Mouse (Mus musculus): Measurements from ENCODE around the gene Metrnl. TPM values are rescaled to one million over a fixed set of nuclear protein-coding genes. Genes with fewer than 3 reads are reported as not detected.

The Metrnl gene
- polyA plus RNA-seq, 1 experiment, result 11.8 TPM

DNA sequence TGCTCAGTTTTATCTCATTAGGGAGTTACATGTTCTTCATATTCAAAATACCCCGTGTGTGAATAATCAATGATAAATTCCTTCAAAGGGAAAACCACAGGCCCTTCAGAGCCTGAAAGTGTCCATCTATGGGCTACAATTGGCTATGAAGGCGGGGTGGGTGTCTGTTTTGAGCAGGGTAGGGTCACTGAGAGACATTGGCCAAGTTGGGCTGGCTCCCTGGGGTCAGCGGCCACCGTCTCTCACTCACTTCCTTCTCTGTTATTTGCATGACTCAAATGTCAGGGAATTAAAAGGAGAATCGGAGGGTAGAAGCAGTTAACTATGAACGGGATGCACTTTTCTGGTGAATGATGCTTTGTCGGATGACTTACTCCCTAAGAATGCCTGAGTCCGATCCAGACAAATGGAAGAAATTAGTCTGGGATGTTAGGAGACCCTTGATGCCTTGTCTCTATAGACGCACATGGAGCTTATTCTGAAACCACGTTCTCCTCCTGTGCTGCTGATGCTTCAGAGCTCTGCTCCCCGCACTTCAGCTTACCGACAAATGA is 45.7 kb downstream of the Metrnl start:
- TF ChIP-seq CTCF (IDR thresholded peaks at IDR 0.05; ENCODE audit: extremely low read depth, insufficient read depth, low read length) (no peak), POLR2A (IDR thresholded peaks at IDR 0.05; ENCODE audit: extremely low read depth, insufficient read depth, low read length) (no peak)

DNA sequence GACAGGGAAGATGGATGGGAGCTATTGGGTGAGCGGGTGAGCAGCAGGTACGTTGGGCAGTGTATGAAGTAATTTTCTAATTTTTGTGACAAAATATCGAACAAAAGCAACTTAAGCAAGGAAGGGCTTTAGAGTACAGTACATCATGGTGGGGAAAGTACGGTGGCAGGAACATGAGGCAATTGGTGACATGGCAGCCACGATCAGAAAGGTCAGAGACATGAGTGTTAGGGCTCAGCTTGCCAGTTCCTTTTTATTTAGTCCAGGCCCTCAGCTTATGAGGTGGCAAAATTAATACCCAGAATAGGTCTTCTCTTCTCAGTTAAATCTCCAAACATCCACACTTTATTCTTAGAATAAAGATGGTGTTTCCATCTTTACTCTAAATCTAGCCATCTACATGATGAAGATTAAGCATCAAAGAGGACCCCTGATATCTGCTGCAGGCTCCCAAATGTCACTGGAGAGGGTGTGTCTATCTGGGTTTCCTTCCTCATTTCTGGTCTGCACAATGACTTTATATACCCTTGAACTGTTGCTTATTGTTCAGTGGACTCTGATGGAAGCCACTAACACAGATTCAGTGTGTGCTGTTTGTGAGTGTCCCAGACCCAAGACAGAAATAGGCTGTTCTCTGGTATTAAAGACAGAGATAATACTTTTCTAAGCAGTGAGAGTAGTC is 46.8 kb downstream of the Metrnl start:
- Histone ChIP-seq H3K4me1 (ENCODE audit: control insufficient read depth, insufficient read depth, low read length) (no peaks in the 10 kb centered on the region), H3K27ac (ENCODE audit: insufficient read depth, low read length) (no peak overlapping the region), H3K4me3 (ENCODE audit: insufficient read depth, low read length) (no peak overlapping the region)
- TF ChIP-seq POLR2A (IDR thresholded peaks at IDR 0.05; ENCODE audit: extremely low read depth, insufficient read depth, low read length) (no peak), CTCF (IDR thresholded peaks at IDR 0.05; ENCODE audit: extremely low read depth, insufficient read depth, low read length) (no peak)

More for the DNA sequence above, 45.7 kb downstream of the Metrnl start:
- Histone ChIP-seq H3K4me3 (ENCODE audit: insufficient read depth, low read length) (no peak overlapping the region), H3K27ac (ENCODE audit: insufficient read depth, low read length) (no peak overlapping the region), H3K4me1 (ENCODE audit: control insufficient read depth, insufficient read depth, low read length) (no peaks in the 10 kb centered on the region)

Other genes starting within 250 kb of the Metrnl start
- gene Tbcd, start 249.6 kb upstream of the Metrnl start, polyA plus RNA-seq (2012; rRNA removed), result 53.8 and 64.2 TPM in 2 replicates
- gene Zfp750, start 182.2 kb upstream of the Metrnl start, polyA plus RNA-seq (2012; rRNA removed), result 0.06 and 0.09 TPM in 2 replicates
- gene B3gntl1, start 28.4 kb upstream of the Metrnl start, polyA plus RNA-seq (2012; rRNA removed), result 7.5 and 7.6 TPM in 2 replicates
- gene Ptchd3, start 128.7 kb downstream of the Metrnl start, polyA plus RNA-seq (2012; rRNA removed), result not detected in 2 replicates